Mouse (Mus musculus) hindbrain, embryonic 16.5 days (tissue): ENCODE data around the gene Trio. TPM values are rescaled to one million over a fixed set of nuclear protein-coding genes. Genes with fewer than 3 reads are reported as not detected.

Experiments used
- ATAC-seq: fragments of 200-750 bp; cut with Nextera tagmentation; 2 replicates; pipeline ENCODE4 v1.8.0; 2017; ENCODE audit warnings: moderate TSS enrichment, moderate library complexity
- H3K27ac ChIP-seq: fragments of 300-500 bp; sonication (generic); 2 replicates; pipeline ENCODE4 v1.5.1; 2014; ENCODE audit warnings: low read depth, mild to moderate bottlenecking, control low read depth, low read length, moderate library complexity
- H3K27me3 ChIP-seq: fragments of 300-500 bp; sonication (generic); replicated peaks from 2 replicates; pipeline ENCODE4 v1.6.1; 2014; ENCODE audit warnings: low read length; ENCODE audit not compliant: control insufficient read depth, insufficient read depth
- H3K36me3 ChIP-seq: fragments of 300-500 bp; sonication (generic); 2 replicates; pipeline ENCODE4 v1.6.1; 2014; ENCODE audit warnings: mild to moderate bottlenecking, low read length, moderate library complexity, mixed read lengths; ENCODE audit not compliant: control insufficient read depth, insufficient read depth
- H3K4me1 ChIP-seq: fragments of 300-500 bp; sonication (generic); 2 replicates; pipeline ENCODE4 v1.6.1; 2014; ENCODE audit warnings: low read depth, low read length; ENCODE audit not compliant: control insufficient read depth, insufficient read depth
- H3K4me2 ChIP-seq: fragments of 300-500 bp; sonication (generic); 2 replicates; pipeline ENCODE4 v1.6.1; 2014; ENCODE audit warnings: mild to moderate bottlenecking, low read length, control low read depth, moderate library complexity
- H3K4me3 ChIP-seq: fragments of 300-500 bp; sonication (generic); 2 replicates; pipeline ENCODE4 v1.5.1; 2014; ENCODE audit warnings: mild to moderate bottlenecking, low read length, control low read depth, moderate library complexity
- H3K9ac ChIP-seq: fragments of 300-500 bp; sonication (generic); 2 replicates; pipeline ENCODE4 v1.6.1; 2014; ENCODE audit warnings: low read depth, mild to moderate bottlenecking, control low read depth, low read length, moderate library complexity
- H3K9me3 ChIP-seq: fragments of 300-500 bp; sonication (generic); 2 replicates; pipeline ENCODE4 v1.6.1; 2014; ENCODE audit warnings: mild to moderate bottlenecking, low read length, moderate library complexity; ENCODE audit not compliant: control insufficient read depth
- WGBS: fragments of 180-500 bp; shearing (Covaris S2); extraction: QIAGEN DNeasy Blood & Tissue Kit; methylation state at CpG from one replicate; pipeline ENCODE4 v1.1.7; 2014; 5-methylcytosine and 5-hydroxymethylcytosine counted together
- polyA plus RNA-seq: library from polyadenylated mRNA; unstranded; fragments of >200 nt; fragmentation: Nextera tagmentation; extraction: Ambion mirVana; gene quantifications from 2 replicates; pipeline ENCODE4 v1.2.1, GENCODE M21; 2015

The Trio gene
- 31.1 and 32.0 TPM in 2 replicates for polyA plus RNA-seq

DNA sequence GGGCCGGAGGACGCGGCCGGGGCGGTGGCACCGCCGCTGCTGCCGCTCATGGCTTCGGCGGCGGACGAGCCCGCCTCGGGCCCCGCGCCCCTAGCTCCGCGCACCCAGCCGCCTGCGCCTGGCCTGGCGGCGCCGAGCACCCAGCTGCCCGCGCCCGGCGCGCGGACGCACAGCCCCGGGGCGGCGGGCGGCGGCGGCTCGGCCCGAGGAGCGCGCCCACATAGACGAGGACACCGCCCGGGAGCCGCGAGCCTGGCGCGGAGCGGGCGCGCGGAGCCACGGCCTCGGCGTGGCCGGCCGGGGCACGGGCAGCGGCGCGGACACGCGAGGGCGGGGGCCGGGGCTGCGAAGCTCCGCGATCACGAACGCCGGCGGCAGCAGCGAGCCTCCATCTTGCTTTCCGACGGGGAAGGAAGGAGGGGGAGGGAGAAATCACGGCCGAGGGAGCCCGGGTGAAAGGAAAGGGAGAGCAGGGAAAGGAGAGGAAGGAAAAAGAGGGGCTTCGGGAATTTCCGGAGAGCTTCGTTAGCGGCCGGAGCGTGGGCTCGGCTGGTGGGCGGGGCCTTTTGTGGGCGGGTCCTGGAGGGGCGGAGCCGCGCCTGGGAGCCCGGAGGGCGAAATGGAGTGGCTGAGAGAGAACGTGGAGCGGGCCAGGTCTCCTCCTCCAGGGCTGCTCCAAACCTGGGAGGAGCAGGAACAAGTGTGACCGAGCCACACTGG, at the start of gene Trio:
Gene Trio, minus strand, starts transcription at position 402 of the 720 bp plus-strand sequence.
- peak within 1 kb of the TSS; percentile 99 for H3K9ac ChIP-seq
- H3K27me3 ChIP-seq = no peaks in the 10 kb centered on the region
- WGBS = under 1% methylated on average over 90 of the region's 94 CpGs
- H3K36me3 ChIP-seq = no peaks in the 10 kb centered on the region
- H3K4me1 ChIP-seq = peaks cover 28% of the 10 kb centered on the region
- H3K27ac ChIP-seq = peak within 1 kb of the TSS; percentile 100
- peak within 1 kb of the TSS; percentile 74 for H3K4me2 ChIP-seq
- H3K4me3 ChIP-seq = peak within 1 kb of the TSS; percentile 72
- ATAC-seq = peak; percentile 96
- H3K9me3 ChIP-seq = no peaks in the 10 kb centered on the region

DNA sequence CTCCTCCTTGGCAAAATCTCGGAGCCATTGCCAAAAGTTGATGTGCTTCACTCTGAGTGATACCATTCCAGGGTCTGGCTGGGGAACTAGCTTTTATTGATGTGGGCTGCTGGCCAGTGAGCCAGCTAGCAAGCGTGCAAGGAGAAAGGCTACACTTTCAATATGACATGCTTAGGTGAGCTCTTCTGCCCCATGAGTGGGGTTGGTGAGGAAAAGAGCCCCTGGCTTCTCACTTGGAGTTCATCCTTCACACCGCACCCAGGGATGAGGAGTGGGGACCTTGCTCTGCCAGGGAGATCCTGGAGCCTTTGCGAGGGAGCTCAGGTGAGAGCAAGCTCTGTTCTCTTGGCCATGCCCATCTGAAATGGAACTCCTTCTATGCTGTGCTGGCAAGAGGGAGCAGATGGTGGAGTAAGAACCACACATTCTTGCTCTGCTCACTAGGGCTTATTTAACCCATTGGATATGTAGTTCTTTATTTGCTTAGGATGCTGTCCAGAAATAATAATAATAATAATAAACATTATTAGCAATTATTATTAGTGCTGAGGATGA, 48.8 kb upstream of the Trio start:
- Histone ChIP-seq H3K27ac (no peak overlapping the region), H3K36me3 (no peaks in the 10 kb centered on the region), H3K9ac (no peak overlapping the region), H3K4me1 (no peaks in the 10 kb centered on the region), H3K4me2 (no peak overlapping the region), H3K27me3 (no peaks in the 10 kb centered on the region), H3K4me3 (no peak overlapping the region), H3K9me3 (no peaks in the 10 kb centered on the region)
- WGBS = 82% methylated on average over 4 of the region's 4 CpGs
- no peak for ATAC-seq

DNA sequence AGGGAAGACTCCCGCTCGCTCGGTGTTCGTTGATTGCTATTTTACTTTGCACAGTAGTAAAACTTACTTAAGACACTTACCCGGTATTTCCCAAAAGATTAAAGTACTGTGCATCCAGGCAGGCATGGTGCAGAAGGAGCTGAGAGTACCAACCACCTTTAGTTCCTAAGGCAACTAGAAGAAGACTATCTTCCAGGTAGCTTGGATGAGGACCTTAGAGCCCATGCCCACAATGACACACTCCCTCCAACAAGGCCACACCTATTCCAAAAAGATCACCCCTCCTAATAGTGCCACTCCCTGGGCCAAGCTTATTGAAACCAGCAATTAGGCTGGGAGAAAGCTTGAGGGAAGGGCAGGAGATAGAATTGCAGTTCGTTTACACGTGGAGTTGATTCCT, 46.0 kb upstream of the Trio start:
- ATAC-seq = no peak

DNA sequence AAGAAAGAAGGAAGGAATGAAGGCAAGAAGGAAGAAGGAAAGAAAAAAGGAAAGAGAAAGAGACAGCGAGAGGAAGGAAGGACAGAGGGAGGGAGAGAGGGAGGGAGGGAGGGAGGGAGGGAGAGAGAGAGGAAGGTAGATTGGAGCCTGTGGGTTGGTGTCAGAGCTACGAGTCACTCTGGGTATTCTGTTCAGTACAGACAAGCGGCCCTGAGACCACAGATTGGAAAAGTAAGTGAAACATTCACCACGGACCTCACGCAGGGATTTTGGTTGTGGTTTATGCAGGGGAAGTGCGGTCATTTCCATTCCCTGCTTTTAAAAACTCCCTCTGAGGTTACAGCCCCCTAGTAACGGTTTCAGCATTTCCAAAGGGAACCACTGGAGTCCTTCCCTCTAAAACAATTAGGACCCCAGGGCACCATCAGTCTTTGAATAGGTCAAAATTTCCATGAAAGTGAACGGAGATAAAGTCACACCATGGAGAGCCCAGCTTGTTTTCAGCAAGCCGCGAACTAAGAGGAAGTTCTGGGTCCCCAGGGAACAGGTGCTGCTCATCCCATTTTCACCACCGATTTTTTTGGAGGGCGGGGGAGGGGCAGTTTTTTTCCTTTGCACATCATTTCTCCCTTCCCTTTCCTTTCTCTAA, 45.2 kb upstream of the Trio start:
- Histone ChIP-seq H3K36me3 (no peaks in the 10 kb centered on the region), H3K27ac (no peak overlapping the region), H3K9ac (no peak overlapping the region), H3K4me2 (peak overlapping the region; percentile 40), H3K4me3 (peak overlapping the region; percentile 8; the same call in 1 of the 2 replicates), H3K9me3 (no peaks in the 10 kb centered on the region), H3K4me1 (no peaks in the 10 kb centered on the region), H3K27me3 (no peaks in the 10 kb centered on the region)
- 2% methylated on average over 12 of the region's 12 CpGs for WGBS
- 0 out of 2 replicates have a peak, but pooled peaks have one; percentile 30 for ATAC-seq

More for the DNA sequence above, 46.0 kb upstream of the Trio start:
- H3K9ac ChIP-seq = no peak overlapping the region
- no peaks in the 10 kb centered on the region for H3K27me3 ChIP-seq
- 36% methylated on average over 7 of the region's 7 CpGs for WGBS
- H3K4me2 ChIP-seq = no peak overlapping the region
- no peak overlapping the region for H3K4me3 ChIP-seq
- no peak overlapping the region for H3K27ac ChIP-seq
- H3K36me3 ChIP-seq = no peaks in the 10 kb centered on the region
- no peaks in the 10 kb centered on the region for H3K9me3 ChIP-seq
- H3K4me1 ChIP-seq = no peaks in the 10 kb centered on the region

DNA sequence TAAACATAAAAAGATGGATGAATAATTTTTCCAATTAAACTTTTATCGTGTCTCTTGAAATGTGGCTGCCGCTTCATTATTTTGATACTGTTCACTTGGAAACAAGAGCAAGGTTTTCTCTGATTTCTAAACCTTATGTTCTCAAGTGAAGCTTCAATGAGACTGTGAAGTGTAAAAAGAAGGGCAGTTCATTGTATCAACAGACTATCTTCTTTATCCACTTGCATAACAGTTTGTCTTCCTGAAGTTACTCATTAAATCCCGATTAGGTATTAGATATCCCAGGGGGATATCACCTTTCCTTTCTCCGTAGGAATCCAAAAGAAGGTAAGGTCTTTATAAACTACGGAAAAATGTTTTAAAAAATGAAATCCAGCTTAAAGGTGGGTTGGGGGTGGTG, 44.6 kb upstream of the Trio start:
- no peaks in the 10 kb centered on the region for H3K4me1 ChIP-seq
- no peaks in the 10 kb centered on the region for H3K9me3 ChIP-seq
- no peak overlapping the region for H3K4me2 ChIP-seq
- H3K9ac ChIP-seq = no peak overlapping the region
- no peaks in the 10 kb centered on the region for H3K36me3 ChIP-seq
- H3K4me3 ChIP-seq = no peak overlapping the region
- no peak for ATAC-seq
- H3K27me3 ChIP-seq = no peaks in the 10 kb centered on the region
- 57% methylated on average over 5 of the region's 5 CpGs for WGBS
- no peak overlapping the region for H3K27ac ChIP-seq

DNA sequence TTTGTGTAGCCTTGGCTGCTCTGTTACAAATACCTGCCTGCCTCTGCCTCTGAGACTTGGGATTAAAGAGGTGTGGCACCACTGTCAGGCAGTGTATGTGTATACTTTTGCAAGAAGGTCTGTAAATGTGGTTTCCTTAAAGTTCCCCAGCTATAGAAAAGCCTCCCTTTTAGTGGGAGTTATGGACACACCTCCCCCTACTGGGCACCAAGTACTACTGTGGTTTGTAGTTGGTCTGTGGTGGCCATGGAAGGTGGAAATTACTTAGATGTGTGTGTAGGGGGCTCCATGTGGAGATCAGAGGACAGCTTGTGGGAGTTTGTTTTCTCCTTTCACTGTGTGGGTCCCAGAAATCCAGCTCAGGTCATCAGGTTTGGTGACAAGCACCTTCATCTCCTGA, 41.7 kb upstream of the Trio start:
- no peaks in the 10 kb centered on the region for H3K27me3 ChIP-seq
- H3K4me3 ChIP-seq = no peak overlapping the region
- H3K9me3 ChIP-seq = no peaks in the 10 kb centered on the region
- no peak for ATAC-seq
- no peak overlapping the region for H3K9ac ChIP-seq
- H3K36me3 ChIP-seq = no peaks in the 10 kb centered on the region
- no peak overlapping the region for H3K27ac ChIP-seq
- H3K4me2 ChIP-seq = no peak overlapping the region
- no peaks in the 10 kb centered on the region for H3K4me1 ChIP-seq

DNA sequence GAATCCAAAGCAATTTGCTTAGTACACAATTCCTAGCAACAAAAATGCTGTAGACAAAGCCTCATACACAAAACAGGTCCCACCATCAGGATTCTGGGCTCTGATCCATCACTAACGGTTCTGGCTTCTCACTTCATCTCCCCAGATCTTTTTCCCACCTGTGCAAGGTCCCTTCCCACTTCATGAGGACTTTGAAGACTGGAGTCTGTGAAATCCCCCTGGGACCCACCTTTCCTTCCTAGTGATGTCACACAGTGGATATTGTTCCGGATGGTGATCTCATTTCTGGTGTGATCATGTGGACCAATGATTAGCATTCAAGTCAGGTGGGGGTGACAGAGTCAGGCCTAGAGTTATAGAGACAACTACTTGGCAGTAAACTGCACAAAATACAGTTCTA, 40.8 kb upstream of the Trio start:
- Histone ChIP-seq H3K4me1 (no peaks in the 10 kb centered on the region), H3K4me3 (no peak overlapping the region), H3K27me3 (no peaks in the 10 kb centered on the region), H3K27ac (no peak overlapping the region), H3K9ac (no peak overlapping the region), H3K36me3 (no peaks in the 10 kb centered on the region), H3K4me2 (no peak overlapping the region), H3K9me3 (no peaks in the 10 kb centered on the region)
- no peak for ATAC-seq
- 67% methylated on average over 2 of the region's 2 CpGs for WGBS

DNA sequence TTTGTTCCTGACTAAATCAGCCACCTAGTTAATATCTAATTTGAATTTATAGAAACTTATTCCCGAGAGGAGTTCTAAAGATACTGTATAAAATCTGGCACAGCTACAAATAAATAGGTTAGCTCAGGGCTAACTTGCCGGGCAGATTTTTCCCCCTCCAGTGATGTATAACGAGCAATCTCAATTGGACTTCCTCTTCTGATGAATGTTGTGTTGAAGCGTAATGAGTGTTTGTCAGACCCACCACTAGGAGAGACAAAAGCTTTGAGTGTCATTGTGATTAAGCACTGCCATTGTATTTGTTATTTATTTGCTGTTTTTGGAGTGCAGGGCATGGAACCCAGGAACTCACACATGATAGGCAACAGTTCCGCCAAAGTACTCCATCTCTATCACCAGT, 39.9 kb upstream of the Trio start:
- Histone ChIP-seq H3K4me1 (no peaks in the 10 kb centered on the region), H3K36me3 (no peaks in the 10 kb centered on the region), H3K9me3 (no peaks in the 10 kb centered on the region), H3K27me3 (no peaks in the 10 kb centered on the region), H3K4me3 (no peak overlapping the region), H3K4me2 (no peak overlapping the region), H3K27ac (no peak overlapping the region), H3K9ac (no peak overlapping the region)
- ATAC-seq = no peak
- WGBS = 48% methylated on average over 5 of the region's 5 CpGs

DNA sequence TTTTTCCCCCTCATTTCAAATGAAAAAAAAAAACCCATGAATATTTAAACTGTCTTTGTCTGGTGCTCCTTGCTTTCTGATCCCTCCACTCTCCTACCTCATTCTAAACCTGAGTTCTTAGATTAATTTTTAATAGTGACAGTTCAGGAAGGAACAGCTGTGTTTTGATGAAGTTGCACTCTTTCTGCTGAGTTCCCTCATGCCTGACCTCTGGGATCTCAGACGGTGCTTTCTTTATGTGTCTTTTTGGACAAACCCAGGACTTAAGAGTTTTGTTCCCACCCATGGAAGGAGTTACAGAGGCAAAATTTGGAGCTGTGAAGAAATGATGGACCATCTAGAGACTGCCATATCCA, 39.1 kb upstream of the Trio start:
- Histone ChIP-seq H3K9ac (no peak overlapping the region), H3K27me3 (no peaks in the 10 kb centered on the region), H3K36me3 (no peaks in the 10 kb centered on the region), H3K9me3 (no peaks in the 10 kb centered on the region), H3K4me1 (no peaks in the 10 kb centered on the region), H3K4me2 (no peak overlapping the region), H3K4me3 (no peak overlapping the region), H3K27ac (no peak overlapping the region)
- WGBS = 14% methylated on average over 1 of the region's 1 CpGs
- no peak for ATAC-seq
